Mouse (Mus musculus): Measurements from ENCODE around the gene Rab37.

Rab37 gene

GRCm38 (mm10) chr11:115133800-115134199 is 42.6 kb downstream of the Rab37 start, which contains the start of gene Cd300lf:
Cd300lf (minus strand) TSS chr11:115133992.
- no peak for DNase-seq (ENCODE audit: low spot score)

GRCm38 (mm10) chr11:115138597-115139262 is 47.5 kb downstream of the Rab37 start:
- DNase-seq (ENCODE audit: low spot score) = no peak

GRCm38 (mm10) chr11:115141970-115142369 is 50.7 kb downstream of the Rab37 start:
- no peak for DNase-seq (ENCODE audit: low spot score)

GRCm38 (mm10) chr11:115147813-115148212 is 56.6 kb downstream of the Rab37 start:
- no peak for DNase-seq (ENCODE audit: low spot score)

- DNase-seq (ENCODE audit: low spot score) = no peak
Observed at GRCm38 (mm10) chr11:115150741-115151254, 59.6 kb downstream of the Rab37 start.

- no peak for DNase-seq (ENCODE audit: low spot score)
Observed at GRCm38 (mm10) chr11:115151755-115152429, 60.7 kb downstream of the Rab37 start.

- DNase-seq (ENCODE audit: low spot score) = no peak
Observed at GRCm38 (mm10) chr11:115153088-115153487, 61.9 kb downstream of the Rab37 start.

- DNase-seq (ENCODE audit: low spot score) = peak; percentile 45
Observed at GRCm38 (mm10) chr11:115153699-115154292, 62.6 kb downstream of the Rab37 start.

- DNase-seq (ENCODE audit: low spot score) = no peak
Observed at GRCm38 (mm10) chr11:115155053-115155634, 63.9 kb downstream of the Rab37 start.

GRCm38 (mm10) chr11:115157933-115158719 is 66.9 kb downstream of the Rab37 start:
- no peak for DNase-seq (ENCODE audit: low spot score)

- no peak for DNase-seq (ENCODE audit: low spot score)
Observed at GRCm38 (mm10) chr11:115160016-115160797, 69.0 kb downstream of the Rab37 start.

- DNase-seq (ENCODE audit: low spot score) = no peak
Observed at GRCm38 (mm10) chr11:115160883-115161577, 69.8 kb downstream of the Rab37 start.

GRCm38 (mm10) chr11:115161578-115162204 is 70.5 kb downstream of the Rab37 start:
- DNase-seq (ENCODE audit: low spot score) = no peak

GRCm38 (mm10) chr11:115162205-115162601 is 71.0 kb downstream of the Rab37 start:
- DNase-seq (ENCODE audit: low spot score) = no peak

- DNase-seq (ENCODE audit: low spot score) = peak; percentile 96
Observed at GRCm38 (mm10) chr11:115162832-115163480, 71.7 kb downstream of the Rab37 start, which contains the start of gene Slc9a3r1. Slc9a3r1 (plus strand) TSS chr11:115163341.

GRCm38 (mm10) chr11:115163568-115164150 is 72.4 kb downstream of the Rab37 start:
- no peak for DNase-seq (ENCODE audit: low spot score)

- DNase-seq (ENCODE audit: low spot score) = no peak
Observed at GRCm38 (mm10) chr11:115164341-115164975, 73.2 kb downstream of the Rab37 start.

- DNase-seq (ENCODE audit: low spot score) = no peak
Observed at GRCm38 (mm10) chr11:115164976-115165374, 73.7 kb downstream of the Rab37 start.
